Mouse (Mus musculus) liver, postnatal 0 days (tissue): ENCODE measurements around the gene Scnn1g. TPM values are rescaled to one million over a fixed set of nuclear protein-coding genes. Genes with fewer than 3 reads are reported as not detected.

Experiments
- ATAC-seq: fragments of 200-750 bp; cut with Nextera tagmentation; 2 replicates; pipeline ENCODE4 v1.8.0; 2017; ENCODE audit warnings: mild to moderate bottlenecking, moderate library complexity
- DNase-seq: peaks from one replicate; pipeline ENCODE4 v3.0.0-alpha.2; 2016
- H3K27ac ChIP-seq: fragments of 300-500 bp; sonication (generic); 2 replicates; pipeline ENCODE4 v1.5.1; 2014; ENCODE audit warnings: antibody characterized with exemption, moderate library complexity, mild to moderate bottlenecking, low read depth
- H3K27me3 ChIP-seq: fragments of 300-500 bp; sonication (generic); 2 replicates; pipeline ENCODE4 v1.6.1; 2014; ENCODE audit warnings: low read length, control low read depth, mixed read lengths; ENCODE audit not compliant: insufficient read depth
- H3K36me3 ChIP-seq: fragments of 300-500 bp; sonication (generic); replicated peaks from 2 replicates; pipeline ENCODE4 v1.6.1; 2014; ENCODE audit warnings: mild to moderate bottlenecking, control low read depth, low read length, moderate library complexity, mixed read lengths; ENCODE audit not compliant: insufficient read depth
- H3K4me1 ChIP-seq: fragments of 300-500 bp; sonication (generic); 2 replicates; pipeline ENCODE4 v1.6.1; 2014; ENCODE audit warnings: antibody characterized with exemption, mild to moderate bottlenecking, control low read depth; ENCODE audit not compliant: insufficient read depth
- H3K4me2 ChIP-seq: fragments of 300-500 bp; sonication (generic); 2 replicates; pipeline ENCODE4 v1.6.1; 2014; ENCODE audit warnings: low read depth, mild to moderate bottlenecking, low read length, moderate library complexity, mixed read lengths
- H3K4me3 ChIP-seq: fragments of 300-500 bp; sonication (generic); 2 replicates; pipeline ENCODE4 v1.5.1; 2014; ENCODE audit warnings: low read depth, low read length
- H3K9ac ChIP-seq: fragments of 300-500 bp; sonication (generic); replicated peaks from 2 replicates; pipeline ENCODE4 v1.6.1; 2014; ENCODE audit warnings: mild to moderate bottlenecking, moderate library complexity
- H3K9me3 ChIP-seq: fragments of 300-500 bp; sonication (generic); 2 replicates; pipeline ENCODE4 v1.6.1; 2016; ENCODE audit warnings: mild to moderate bottlenecking, control low read depth, low read length, mixed read lengths
- CTCF ChIP-seq: sonication (generic); IDR thresholded peaks from 2 replicates; pipeline ENCODE4 v1.5.1; 2016; ENCODE audit warnings: antibody characterized with exemption, low read depth
- EP300 ChIP-seq: IDR thresholded peaks from 2 replicates; pipeline ENCODE4 v1.6.1; 2016; ENCODE audit warnings: antibody characterized with exemption, low read depth, mild to moderate bottlenecking
- WGBS: fragments of 180-500 bp; shearing (Covaris S2); extraction: QIAGEN DNeasy Blood & Tissue Kit; methylation state at CpG from one replicate; pipeline ENCODE4 v1.1.7; 2014; ENCODE audit not compliant: insufficient replicate concordance; 5-methylcytosine and 5-hydroxymethylcytosine counted together
- polyA plus RNA-seq: library from polyadenylated mRNA; unstranded; fragments of >200 nt; fragmentation: Nextera tagmentation; extraction: Ambion mirVana; gene quantifications from 2 replicates; pipeline ENCODE4 v1.2.1, GENCODE M21; 2015

The Scnn1g gene
- polyA plus RNA-seq, result 0.05 TPM in 1 of 2 replicates, not detected in the other

GRCm38 (mm10) chr7:121734171-121734831 lies at the start of gene Scnn1g:
Gene Scnn1g, plus strand, starts transcription at chr7:121734479.
- TF ChIP-seq CTCF (peak; percentile 91), EP300 (no peak)
- Histone ChIP-seq H3K27me3 (peaks cover 23% of the 10 kb centered on the region), H3K9me3 (no peaks in the 10 kb centered on the region), H3K4me2 (peak within 1 kb of the TSS; percentile 57), H3K27ac (no peak within 1 kb of the TSS), H3K36me3 (no peaks in the 10 kb centered on the region), H3K4me3 (0 out of 2 replicates have a peak within 1 kb of the TSS, but pooled peaks have one; percentile 26), H3K4me1 (0 out of 2 replicates have a peak, but pooled peaks cover 6% of the 10 kb centered on the region), H3K9ac (no peak within 1 kb of the TSS)
- DNase-seq, result peak; percentile 84
- ATAC-seq, result peak; percentile 86
- 2% methylated on average over 38 of the region's 38 CpGs for WGBS

GRCm38 (mm10) chr7:121685140-121685984 lies 48.9 kb upstream of the Scnn1g start:
- Histone ChIP-seq H3K36me3 (no peaks in the 10 kb centered on the region), H3K9ac (no peak overlapping the region), H3K27ac (no peak overlapping the region), H3K9me3 (no peaks in the 10 kb centered on the region), H3K4me2 (no peak overlapping the region), H3K4me1 (no peaks in the 10 kb centered on the region), H3K4me3 (no peak overlapping the region), H3K27me3 (no peaks in the 10 kb centered on the region)
- no peak for DNase-seq
- WGBS, result 75% methylated on average over 5 of the region's 5 CpGs
- TF ChIP-seq CTCF (no peak), EP300 (no peak)
- no peak for ATAC-seq

DNA sequence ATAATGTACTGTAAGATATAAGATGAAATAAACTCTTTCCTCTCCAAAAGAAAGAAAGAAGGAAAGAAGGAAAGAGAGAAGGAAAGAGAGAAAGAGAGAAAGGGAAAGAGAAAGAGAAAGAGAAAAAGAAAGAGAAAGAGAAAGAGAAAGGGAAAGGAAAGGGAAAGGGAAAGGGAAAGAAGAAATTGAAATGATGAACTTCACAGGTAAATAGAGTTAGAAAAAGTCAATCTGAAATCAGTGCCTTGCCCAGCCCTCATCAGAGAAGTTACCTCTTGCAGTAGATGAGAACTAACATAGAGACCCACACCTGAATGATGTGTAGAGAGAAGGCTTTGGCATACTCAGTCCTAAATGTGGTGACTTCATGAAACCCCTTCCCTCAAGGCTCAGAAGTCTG lies 44.9 kb upstream of the Scnn1g start:
- TF ChIP-seq CTCF (no peak), EP300 (no peak)
- no peak for ATAC-seq
- H3K27me3 ChIP-seq, result no peaks in the 10 kb centered on the region
- no peak overlapping the region for H3K27ac ChIP-seq
- H3K9ac ChIP-seq, result no peak overlapping the region
- H3K4me1 ChIP-seq, result no peaks in the 10 kb centered on the region
- no peak overlapping the region for H3K4me2 ChIP-seq
- no peak overlapping the region for H3K4me3 ChIP-seq
- H3K36me3 ChIP-seq, result no peaks in the 10 kb centered on the region
- no peak for DNase-seq
- no peaks in the 10 kb centered on the region for H3K9me3 ChIP-seq

GRCm38 (mm10) chr7:121691803-121692202 lies 42.5 kb upstream of the Scnn1g start:
- Histone ChIP-seq H3K4me3 (no peak overlapping the region), H3K27ac (no peak overlapping the region), H3K4me1 (no peaks in the 10 kb centered on the region), H3K36me3 (no peaks in the 10 kb centered on the region), H3K9ac (no peak overlapping the region), H3K9me3 (no peaks in the 10 kb centered on the region), H3K27me3 (no peaks in the 10 kb centered on the region), H3K4me2 (no peak overlapping the region)
- WGBS, result 88% methylated on average over 2 of the region's 2 CpGs
- TF ChIP-seq CTCF (no peak), EP300 (no peak)
- DNase-seq (no peak), ATAC-seq (no peak)

GRCm38 (mm10) chr7:121697170-121697569 lies 37.1 kb upstream of the Scnn1g start:
- Histone ChIP-seq H3K9me3 (no peaks in the 10 kb centered on the region), H3K36me3 (no peaks in the 10 kb centered on the region), H3K27ac (no peak overlapping the region), H3K27me3 (no peaks in the 10 kb centered on the region), H3K9ac (no peak overlapping the region), H3K4me1 (0 out of 2 replicates have a peak, but pooled peaks cover 3% of the 10 kb centered on the region), H3K4me3 (no peak overlapping the region), H3K4me2 (no peak overlapping the region)
- ATAC-seq, result no peak
- TF ChIP-seq CTCF, result no peak
- no peak for TF ChIP-seq EP300
- no peak for DNase-seq

GRCm38 (mm10) chr7:121697574-121697973 lies 36.7 kb upstream of the Scnn1g start:
- no peak for ATAC-seq
- Histone ChIP-seq H3K4me1 (0 out of 2 replicates have a peak, but pooled peaks cover 3% of the 10 kb centered on the region), H3K27ac (no peak overlapping the region), H3K36me3 (no peaks in the 10 kb centered on the region), H3K9ac (no peak overlapping the region), H3K9me3 (no peaks in the 10 kb centered on the region), H3K4me3 (no peak overlapping the region), H3K27me3 (no peaks in the 10 kb centered on the region), H3K4me2 (no peak overlapping the region)
- no peak for DNase-seq
- TF ChIP-seq CTCF, result no peak
- TF ChIP-seq EP300, result no peak
- WGBS, result 71% methylated on average over 1 of the region's 1 CpGs
